Mouse (Mus musculus): ENCODE results near the gene Spata7. TPM values are rescaled to one million over a fixed set of nuclear protein-coding genes. Genes with fewer than 3 reads are reported as not detected.
A peak's percentile ranks its signal among the peaks of the same experiment; 100 is the strongest.
"Not testable (repeated sequence)": the region's sequence is repeated elsewhere in the genome, so short reads cannot be mapped to it uniquely, and the experiment has no call there.

Gene Spata7
- polyA plus RNA-seq, 2 experiments: 8.4 to 12.5 TPM

DNA sequence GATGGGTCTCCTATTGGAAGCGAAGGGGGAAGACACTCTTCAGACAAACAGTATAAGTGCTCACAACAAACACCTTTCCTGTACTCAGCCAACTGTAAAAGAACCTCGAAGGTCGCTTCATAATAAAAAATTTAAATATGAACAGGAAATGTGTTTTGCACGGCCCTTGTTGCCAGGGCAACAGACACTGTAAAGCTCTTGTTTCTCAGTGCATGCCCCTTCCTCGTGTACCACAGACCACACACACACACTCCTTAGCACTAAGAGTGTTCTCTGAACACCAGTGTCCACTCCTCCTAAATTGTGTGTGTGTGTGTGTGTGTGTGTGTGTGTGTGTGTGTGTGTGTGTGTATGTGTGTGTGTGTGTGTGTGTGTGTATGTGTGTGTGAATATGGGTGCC, 12.2 kb upstream of the Spata7 start:
- no peak for TF ChIP-seq POLR2A (IDR thresholded peaks at IDR 0.05; ENCODE audit: borderline replicate concordance, extremely low read depth, insufficient read depth, insufficient read length)
- Histone ChIP-seq H3K36me3 (ENCODE audit: control insufficient read depth, insufficient read depth, low read length) (no peaks in the 10 kb centered on the region), H3K27me3 (ENCODE audit: control insufficient read depth, insufficient read depth, low read length) (no peaks in the 10 kb centered on the region), H3K4me2 (replicated peaks; ENCODE audit: low read depth, low read length, severe bottlenecking) (no peak overlapping the region), H3K4me1 (ENCODE audit: control insufficient read depth, insufficient read depth, low read length) (no peaks in the 10 kb centered on the region; the same call in 1 of the 2 replicates), H3K27ac (replicated peaks; ENCODE audit: low read depth, low read length) (no peak overlapping the region), H3K9ac (ENCODE audit: low read depth, low read length, severe bottlenecking) (no peak overlapping the region), H3K4me3 (replicated peaks; ENCODE audit: low read length) (no peak overlapping the region), H3K9me3 (ENCODE audit: control insufficient read depth, low read length) (no peaks in the 10 kb centered on the region)
- DNase-seq (ENCODE audit: low spot score) (peak; percentile 4), ATAC-seq (ENCODE audit: low FRiP score, low read depth) (peak; percentile 44; the same call in 1 of the 2 replicates)
- WGBS: 44% methylated on average over 5 of the region's 5 CpGs

DNA sequence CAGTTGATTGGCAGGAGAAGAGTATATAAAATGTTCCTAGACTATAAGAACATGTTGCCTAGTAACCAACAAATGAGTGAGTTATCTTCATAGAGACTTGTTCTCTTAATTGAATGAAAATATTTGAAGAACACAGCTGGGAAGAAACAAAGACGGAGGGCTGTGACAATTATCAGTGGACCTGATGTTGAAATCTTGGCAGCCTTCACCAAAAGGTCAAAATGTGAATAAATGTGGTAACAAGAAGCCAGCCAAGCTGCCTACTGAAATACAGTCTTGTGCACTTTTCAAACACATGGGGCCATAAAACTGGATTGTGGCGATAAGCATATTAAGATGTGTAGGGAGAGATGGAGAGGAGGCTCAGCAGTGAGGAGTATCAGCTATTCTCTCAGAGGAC, 8.5 kb upstream of the Spata7 start:
- TF ChIP-seq POLR2A (IDR thresholded peaks at IDR 0.05; ENCODE audit: borderline replicate concordance, extremely low read depth, insufficient read depth, insufficient read length): no peak
- no peak for ATAC-seq (ENCODE audit: low FRiP score, low read depth)
- Histone ChIP-seq H3K9me3 (ENCODE audit: control insufficient read depth, low read length) (no peaks in the 10 kb centered on the region), H3K9ac (ENCODE audit: low read depth, low read length, severe bottlenecking) (no peak overlapping the region), H3K4me3 (replicated peaks; ENCODE audit: low read length) (no peak overlapping the region), H3K27me3 (ENCODE audit: control insufficient read depth, insufficient read depth, low read length) (no peaks in the 10 kb centered on the region), H3K4me2 (replicated peaks; ENCODE audit: low read depth, low read length, severe bottlenecking) (no peak overlapping the region), H3K27ac (replicated peaks; ENCODE audit: low read depth, low read length) (no peak overlapping the region), H3K36me3 (ENCODE audit: control insufficient read depth, insufficient read depth, low read length) (no peaks in the 10 kb centered on the region), H3K4me1 (ENCODE audit: control insufficient read depth, insufficient read depth, low read length) (no peaks in the 10 kb centered on the region; the same call in 1 of the 2 replicates)
- DNase-seq (ENCODE audit: low spot score): no peak
- WGBS: 63% methylated on average over 2 of the region's 2 CpGs

DNA sequence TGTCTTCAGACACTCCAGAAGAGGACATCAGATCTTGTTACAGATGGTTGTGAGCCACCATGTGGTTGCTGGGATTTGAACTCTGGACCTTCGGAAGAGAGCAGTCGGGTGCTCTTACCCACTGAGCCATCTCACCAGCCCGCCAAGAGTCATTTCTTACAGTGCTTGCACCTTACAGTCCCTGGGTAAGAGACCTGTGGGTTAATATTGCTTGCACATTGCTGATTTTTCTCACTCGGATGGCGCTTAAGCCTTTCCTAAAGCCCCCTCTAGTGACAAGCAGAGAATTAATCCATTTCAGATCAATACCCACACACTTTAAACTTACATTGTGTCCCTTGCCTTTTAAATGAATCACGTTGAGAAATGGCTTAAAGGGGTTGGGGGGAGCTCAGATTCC, 7.0 kb upstream of the Spata7 start:
- H3K36me3 ChIP-seq (ENCODE audit: control insufficient read depth, insufficient read depth, low read length); H3K27me3 ChIP-seq (ENCODE audit: control insufficient read depth, insufficient read depth, low read length); H3K4me1 ChIP-seq (ENCODE audit: control insufficient read depth, insufficient read depth, low read length); ATAC-seq (ENCODE audit: low FRiP score, low read depth); H3K9me3 ChIP-seq (ENCODE audit: control insufficient read depth, low read length); H3K4me3 ChIP-seq (replicated peaks; ENCODE audit: low read length); H3K4me2 ChIP-seq (replicated peaks; ENCODE audit: low read depth, low read length, severe bottlenecking); H3K9ac ChIP-seq (ENCODE audit: low read depth, low read length, severe bottlenecking); H3K27ac ChIP-seq (replicated peaks; ENCODE audit: low read depth, low read length): not testable (repeated sequence)
- peak; percentile 18 for DNase-seq (ENCODE audit: low spot score)
- 39% methylated on average over 6 of the region's 6 CpGs for WGBS

DNA sequence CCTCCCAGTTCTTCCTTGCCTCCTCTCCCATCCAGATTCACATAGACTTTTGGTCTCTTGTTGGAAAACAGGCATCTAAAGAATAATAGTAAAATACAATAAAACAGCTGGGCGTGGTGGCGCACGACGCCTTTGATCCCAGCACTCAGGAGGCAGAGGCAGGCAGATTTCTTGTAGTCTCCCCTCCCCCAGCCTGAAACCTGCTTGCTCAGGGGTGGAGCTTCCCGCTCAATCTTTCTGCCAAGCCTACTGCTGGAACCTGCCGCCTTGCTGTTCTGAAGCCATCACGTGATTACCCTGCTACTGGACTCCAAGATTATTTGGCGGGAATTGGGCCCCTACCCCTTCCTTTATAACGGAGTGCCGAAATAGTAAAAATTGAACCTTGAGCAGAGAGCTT, 4.7 kb upstream of the Spata7 start:
- H3K9ac ChIP-seq (ENCODE audit: low read depth, low read length, severe bottlenecking); H3K9me3 ChIP-seq (ENCODE audit: control insufficient read depth, low read length); H3K4me3 ChIP-seq (replicated peaks; ENCODE audit: low read length); H3K27me3 ChIP-seq (ENCODE audit: control insufficient read depth, insufficient read depth, low read length); H3K4me2 ChIP-seq (replicated peaks; ENCODE audit: low read depth, low read length, severe bottlenecking); H3K36me3 ChIP-seq (ENCODE audit: control insufficient read depth, insufficient read depth, low read length); DNase-seq (ENCODE audit: low spot score); H3K4me1 ChIP-seq (ENCODE audit: control insufficient read depth, insufficient read depth, low read length); ATAC-seq (ENCODE audit: low FRiP score, low read depth); H3K27ac ChIP-seq (replicated peaks; ENCODE audit: low read depth, low read length): not testable (repeated sequence)
- 88% methylated on average over 10 of the region's 10 CpGs for WGBS

DNA sequence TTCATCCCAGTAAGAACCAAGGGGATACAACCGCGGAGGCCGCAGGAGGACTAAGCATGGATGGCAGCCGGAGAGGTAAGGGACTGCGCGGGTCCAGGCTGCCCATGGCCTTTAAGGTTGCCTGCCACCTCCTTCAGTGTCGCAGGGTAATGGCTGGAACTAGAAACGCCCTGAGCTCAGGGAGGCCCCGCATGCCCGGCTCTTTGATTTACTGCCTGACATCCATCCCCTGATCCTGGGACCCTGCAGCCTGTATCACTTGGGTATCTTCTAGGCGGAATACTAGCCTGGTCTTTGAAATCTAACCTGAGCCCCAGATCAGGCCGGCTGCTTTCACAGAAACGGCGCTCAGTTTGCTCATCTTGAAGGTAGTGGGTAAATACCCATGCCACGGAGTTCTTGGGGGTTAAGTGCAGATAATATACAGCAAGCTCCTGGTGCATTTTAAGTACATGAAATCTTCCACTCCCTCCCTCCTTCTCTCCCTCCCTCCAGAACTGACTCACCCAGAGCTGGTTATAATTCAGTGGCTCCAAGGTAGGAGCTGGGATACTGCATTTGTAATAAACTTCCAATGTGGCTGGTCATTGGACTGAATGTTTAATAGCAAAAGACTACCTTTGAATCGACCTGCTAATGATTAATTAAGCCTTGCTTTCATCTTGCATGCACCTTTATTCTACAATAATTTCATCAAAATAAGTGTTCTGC, 458 bp downstream of the Spata7 start:
- no peak overlapping the region for H3K27ac ChIP-seq (replicated peaks; ENCODE audit: low read depth, low read length)
- ATAC-seq (ENCODE audit: low FRiP score, low read depth): peak; percentile 77

DNA sequence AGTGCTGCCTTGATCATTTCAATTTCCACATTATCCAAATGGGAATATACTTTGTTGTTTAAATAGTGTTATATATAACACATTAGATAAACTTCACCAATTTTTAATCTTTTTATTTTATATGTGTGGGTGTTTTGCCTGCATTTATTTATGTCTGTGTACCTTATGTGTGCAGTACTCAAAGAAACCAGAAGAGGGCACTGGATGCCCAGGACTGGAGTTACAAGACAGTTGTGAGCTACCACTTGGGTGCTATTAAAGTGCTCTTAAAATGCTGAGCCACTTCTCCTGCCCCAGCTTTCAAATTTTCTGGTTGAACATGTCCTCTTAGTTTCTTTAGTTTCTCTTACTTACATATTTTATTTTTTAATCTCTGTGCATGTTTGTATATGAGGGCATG, 16.9 kb downstream of the Spata7 start:
- H3K9me3 ChIP-seq (ENCODE audit: control insufficient read depth, low read length): no peaks in the 10 kb centered on the region
- peaks cover 8% of the 10 kb centered on the region for H3K36me3 ChIP-seq (ENCODE audit: control insufficient read depth, insufficient read depth, low read length)
- no peak overlapping the region for H3K27ac ChIP-seq (replicated peaks; ENCODE audit: low read depth, low read length)
- no peak for DNase-seq (ENCODE audit: low spot score)
- H3K27me3 ChIP-seq (ENCODE audit: control insufficient read depth, insufficient read depth, low read length): no peaks in the 10 kb centered on the region
- H3K4me1 ChIP-seq (ENCODE audit: control insufficient read depth, insufficient read depth, low read length): no peaks in the 10 kb centered on the region
- H3K9ac ChIP-seq (ENCODE audit: low read depth, low read length, severe bottlenecking): no peak overlapping the region
- no peak for ATAC-seq (ENCODE audit: low FRiP score, low read depth)
- no peak overlapping the region for H3K4me2 ChIP-seq (replicated peaks; ENCODE audit: low read depth, low read length, severe bottlenecking)
- no peak overlapping the region for H3K4me3 ChIP-seq (replicated peaks; ENCODE audit: low read length)
- no peak for TF ChIP-seq POLR2A (IDR thresholded peaks at IDR 0.05; ENCODE audit: borderline replicate concordance, extremely low read depth, insufficient read depth, insufficient read length)

More for the DNA sequence above, 458 bp downstream of the Spata7 start:
- Histone ChIP-seq H3K4me3 (replicated peaks; ENCODE audit: low read length) (peak overlapping the region; percentile 65), H3K36me3 (ENCODE audit: control insufficient read depth, insufficient read depth, low read length) (peaks cover 5% of the 10 kb centered on the region; the same call in 1 of the 2 replicates), H3K27me3 (ENCODE audit: control insufficient read depth, insufficient read depth, low read length) (no peaks in the 10 kb centered on the region), H3K9ac (ENCODE audit: low read depth, low read length, severe bottlenecking) (peak overlapping the region; percentile 63), H3K9me3 (ENCODE audit: control insufficient read depth, low read length) (no peaks in the 10 kb centered on the region), H3K4me2 (replicated peaks; ENCODE audit: low read depth, low read length, severe bottlenecking) (peak overlapping the region; percentile 64), H3K4me1 (ENCODE audit: control insufficient read depth, insufficient read depth, low read length) (peaks cover 4% of the 10 kb centered on the region; the same call in 1 of the 2 replicates)
- 1% methylated on average over 16 of the region's 16 CpGs for whole genome bisulfite sequencing
- DNase-seq (ENCODE audit: low spot score): no peak
- no peak for TF ChIP-seq POLR2A (IDR thresholded peaks at IDR 0.05; ENCODE audit: borderline replicate concordance, extremely low read depth, insufficient read depth, insufficient read length)
